Mouse (Mus musculus) neutrophil, adult 59 days (primary cell): ENCODE results near the gene Ccdc126. TPM values are rescaled to one million over a fixed set of nuclear protein-coding genes. Genes with fewer than 3 reads are reported as not detected.

Experiments
- total RNA-seq, 2 experiments: library from RNA; stranded (reverse); gene quantifications; 1 replicate in 1 of 2; 2 replicates in 1 of 2; pipeline ENCODE4 v1.2.4; 2023

Gene Ccdc126
- total RNA-seq: 10 to 100 TPM; 14.2 to 16.2 TPM

DNA sequence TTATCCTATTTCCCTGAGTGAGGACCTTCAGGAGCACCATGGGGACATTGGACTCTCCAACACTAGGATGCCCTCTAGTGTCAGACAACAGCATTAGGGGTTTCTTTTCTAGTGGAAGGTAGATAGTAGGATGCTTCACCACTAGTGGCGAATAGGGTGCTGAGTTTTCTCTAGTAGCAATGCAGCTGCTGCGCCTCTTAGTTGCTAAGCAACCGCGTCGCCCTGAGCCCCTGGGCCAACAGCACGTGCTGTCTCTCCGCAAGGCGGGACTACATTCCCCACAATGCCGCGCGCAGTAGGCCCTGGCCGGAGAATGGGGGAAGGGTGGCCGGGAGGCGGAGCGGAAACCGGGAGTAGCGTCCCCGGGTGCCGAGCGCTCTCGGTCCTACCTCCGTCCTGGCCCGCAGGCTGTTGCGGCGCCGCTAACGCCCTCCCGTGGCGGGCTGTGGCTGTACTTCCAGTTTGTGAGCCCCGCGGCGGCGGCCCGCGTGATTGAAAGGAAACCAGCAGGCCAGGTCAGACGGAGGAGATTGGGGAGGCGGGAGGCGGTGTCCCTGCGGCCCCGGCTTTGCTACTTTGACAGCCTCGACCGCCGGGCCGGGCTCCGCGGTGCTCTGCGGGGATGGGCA is at the start of gene Ccdc126:
Ccdc126 (plus strand) TSS at position 309 of the 629 bp plus-strand sequence.

GRCm38 (mm10) chr6:49367159-49368054 is 48.3 kb downstream of the Ccdc126 start, which contains the start of gene Fam221a:
TSS of gene Fam221a (plus strand) at chr6:49367739.

Other genes with a start within 250 kb of the Ccdc126 start
- 10 to 100 TPM; 19.2 to 20.8 TPM for gene Malsu1, start 245.5 kb upstream of the Ccdc126 start, total RNA-seq
- gene Igf2bp3, start 104.3 kb upstream of the Ccdc126 start, total RNA-seq: not detected
- 100 to 1,000 TPM; 163 to 182 TPM for gene Tra2a, start 55.2 kb upstream of the Ccdc126 start, total RNA-seq
- gene Fam221a, start 48.5 kb downstream of the Ccdc126 start, total RNA-seq: 1 to 10 TPM; 3.1 TPM
- gene Stk31, start 76.3 kb downstream of the Ccdc126 start, total RNA-seq: under 1 TPM in 1 of 2 experiments, not detected in 1; 0.13 TPM